Mouse (Mus musculus): ENCODE results near the gene Psmb8. TPM values are rescaled to one million over a fixed set of nuclear protein-coding genes. Genes with fewer than 3 reads are reported as not detected.

The Psmb8 gene
- polyA plus RNA-seq, 1 experiment from 2014 or later: 13.7 TPM

DNA sequence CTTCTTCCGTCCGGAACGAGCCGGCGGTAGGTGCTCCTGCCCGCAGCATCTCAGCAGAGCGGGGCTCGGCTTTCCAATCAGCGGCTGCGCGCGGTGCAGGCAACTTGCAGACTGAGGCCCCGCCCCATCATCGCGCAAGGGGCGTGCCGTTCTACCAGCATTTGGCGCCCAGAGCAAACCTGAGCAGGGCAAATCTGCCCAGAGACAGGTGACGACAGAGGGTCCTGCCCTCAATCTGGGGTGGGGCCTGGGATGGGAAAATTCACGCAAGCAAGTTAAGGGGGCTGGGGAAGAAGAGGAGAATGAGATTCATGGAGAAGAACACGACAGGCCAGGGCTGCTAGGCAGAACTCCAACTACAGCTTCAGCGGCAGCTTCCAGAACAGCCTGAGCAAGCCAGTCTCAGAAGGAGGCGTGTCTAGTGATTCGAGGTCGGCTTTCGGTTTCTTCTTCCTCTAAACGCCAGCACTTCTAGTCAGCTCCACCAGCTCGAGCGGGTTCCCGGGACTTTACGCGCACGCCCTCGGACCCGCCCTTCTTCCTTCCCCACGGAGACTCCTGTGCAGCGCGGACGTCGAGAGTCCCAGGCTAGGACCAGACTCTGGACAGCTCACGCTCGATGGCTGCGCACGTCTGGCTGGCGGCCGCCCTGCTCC, 10.1 kb upstream of the Psmb8 start, which contains the start of the genes Tap1 and Psmb9:
Gene Tap1 (plus strand): TSS at position 293 of the 656 bp plus-strand sequence.
Gene Psmb9 (minus strand): TSS at position 504 of the 656 bp plus-strand sequence.
- no peaks in the 10 kb centered on the region for H3K36me3 ChIP-seq (ENCODE audit: control insufficient read depth, insufficient read depth, low read length)
- H3K4me3 ChIP-seq (ENCODE audit: low read depth, low read length): peak within 1 kb of the TSS; percentile 49
- DNase-seq (ENCODE audit: low spot score) (peak; percentile 100), ATAC-seq (replicated peaks; ENCODE audit: low FRiP score, low TSS enrichment, low read depth) (peak; percentile 97)
- H3K4me2 ChIP-seq (ENCODE audit: low read length): peak within 1 kb of the TSS; percentile 91
- H3K9ac ChIP-seq (ENCODE audit: low read length): peak within 1 kb of the TSS; percentile 48
- peak within 1 kb of the TSS; percentile 62 for H3K27ac ChIP-seq (ENCODE audit: low read depth)
- no peaks in the 10 kb centered on the region for H3K9me3 ChIP-seq (ENCODE audit: control insufficient read depth, low read length)
- H3K4me1 ChIP-seq (replicated peaks; ENCODE audit: control insufficient read depth, insufficient read depth, low read length): peaks cover 6% of the 10 kb centered on the region
- under 1% methylated on average over 46 of the region's 46 CpGs for WGBS
- peaks cover 50% of the 10 kb centered on the region for H3K27me3 ChIP-seq (replicated peaks; ENCODE audit: control insufficient read depth, insufficient read depth, low read length)

GRCm38 (mm10) chr17:34188010-34188409, 9.5 kb upstream of the Psmb8 start:
- DNase-seq (ENCODE audit: low spot score) (no peak), ATAC-seq (replicated peaks; ENCODE audit: low FRiP score, low TSS enrichment, low read depth) (no peak)
- peaks cover 53% of the 10 kb centered on the region for H3K27me3 ChIP-seq (replicated peaks; ENCODE audit: control insufficient read depth, insufficient read depth, low read length)
- H3K36me3 ChIP-seq (ENCODE audit: control insufficient read depth, insufficient read depth, low read length): no peaks in the 10 kb centered on the region
- H3K4me2 ChIP-seq (ENCODE audit: low read length): peak overlapping the region; percentile 91
- 2% methylated on average over 20 of the region's 20 CpGs for WGBS
- peak overlapping the region; percentile 48 for H3K9ac ChIP-seq (ENCODE audit: low read length)
- H3K4me1 ChIP-seq (replicated peaks; ENCODE audit: control insufficient read depth, insufficient read depth, low read length): peaks cover 6% of the 10 kb centered on the region
- H3K27ac ChIP-seq (ENCODE audit: low read depth): peak overlapping the region; percentile 62; the same call in 1 of the 2 replicates
- peak overlapping the region; percentile 49 for H3K4me3 ChIP-seq (ENCODE audit: low read depth, low read length)
- no peaks in the 10 kb centered on the region for H3K9me3 ChIP-seq (ENCODE audit: control insufficient read depth, low read length)

DNA sequence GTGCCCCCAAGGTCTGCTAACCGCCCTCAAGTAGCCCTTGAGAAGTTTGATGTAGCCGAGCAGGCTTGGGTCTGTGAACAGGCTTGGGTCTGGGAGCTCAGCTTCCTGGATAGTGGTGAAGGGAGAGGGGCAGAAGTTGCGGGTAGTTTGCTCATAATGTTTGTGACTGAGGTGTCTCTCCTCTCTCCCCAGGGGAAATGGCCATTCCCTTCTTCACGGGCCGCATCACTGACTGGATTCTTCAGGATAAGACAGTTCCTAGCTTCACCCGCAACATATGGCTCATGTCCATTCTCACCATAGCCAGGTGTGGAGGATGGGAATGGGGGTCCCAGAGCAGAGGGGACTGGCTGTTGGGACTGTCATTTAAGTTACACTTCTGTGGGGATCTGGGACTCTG, 8.5 kb upstream of the Psmb8 start:
- H3K27ac ChIP-seq (ENCODE audit: low read depth): no peak overlapping the region
- peaks cover 59% of the 10 kb centered on the region for H3K27me3 ChIP-seq (replicated peaks; ENCODE audit: control insufficient read depth, insufficient read depth, low read length)
- DNase-seq (ENCODE audit: low spot score) (no peak), ATAC-seq (replicated peaks; ENCODE audit: low FRiP score, low TSS enrichment, low read depth) (no peak)
- WGBS: 65% methylated on average over 6 of the region's 6 CpGs
- no peak overlapping the region for H3K9ac ChIP-seq (ENCODE audit: low read length)
- peaks cover 6% of the 10 kb centered on the region for H3K4me1 ChIP-seq (replicated peaks; ENCODE audit: control insufficient read depth, insufficient read depth, low read length)
- H3K4me3 ChIP-seq (ENCODE audit: low read depth, low read length): no peak overlapping the region
- no peaks in the 10 kb centered on the region for H3K9me3 ChIP-seq (ENCODE audit: control insufficient read depth, low read length)
- no peak overlapping the region for H3K4me2 ChIP-seq (ENCODE audit: low read length)
- H3K36me3 ChIP-seq (ENCODE audit: control insufficient read depth, insufficient read depth, low read length): no peaks in the 10 kb centered on the region

DNA sequence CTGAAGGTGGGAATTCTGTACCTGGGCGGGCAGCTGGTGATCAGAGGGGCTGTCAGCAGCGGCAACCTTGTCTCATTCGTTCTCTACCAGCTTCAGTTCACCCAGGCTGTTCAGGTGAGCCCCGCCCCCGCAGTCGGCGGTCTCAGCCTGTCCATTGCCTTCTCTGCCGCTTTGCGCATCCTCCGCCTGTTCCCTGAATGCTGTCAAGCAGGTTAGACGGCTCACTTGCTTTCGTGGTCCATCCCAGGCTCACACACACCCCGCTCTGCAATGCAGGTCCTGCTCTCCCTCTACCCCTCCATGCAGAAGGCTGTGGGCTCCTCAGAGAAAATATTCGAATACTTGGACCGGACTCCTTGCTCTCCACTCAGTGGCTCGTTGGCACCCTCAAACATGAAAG, 4.7 kb upstream of the Psmb8 start:
- H3K4me3 ChIP-seq (ENCODE audit: low read depth, low read length): no peak overlapping the region
- peak; percentile 54; the same call in 1 of the 2 replicates for ATAC-seq (replicated peaks; ENCODE audit: low FRiP score, low TSS enrichment, low read depth)
- DNase-seq (ENCODE audit: low spot score): no peak
- no peak overlapping the region for H3K27ac ChIP-seq (ENCODE audit: low read depth)
- H3K9ac ChIP-seq (ENCODE audit: low read length): no peak overlapping the region
- H3K4me1 ChIP-seq (replicated peaks; ENCODE audit: control insufficient read depth, insufficient read depth, low read length): peaks cover 5% of the 10 kb centered on the region
- H3K36me3 ChIP-seq (ENCODE audit: control insufficient read depth, insufficient read depth, low read length): no peaks in the 10 kb centered on the region
- 21% methylated on average over 16 of the region's 16 CpGs for WGBS
- no peaks in the 10 kb centered on the region for H3K9me3 ChIP-seq (ENCODE audit: control insufficient read depth, low read length)
- peaks cover 74% of the 10 kb centered on the region for H3K27me3 ChIP-seq (replicated peaks; ENCODE audit: control insufficient read depth, insufficient read depth, low read length)
- no peak overlapping the region for H3K4me2 ChIP-seq (ENCODE audit: low read length)

- Histone ChIP-seq H3K27me3 (replicated peaks; ENCODE audit: control insufficient read depth, insufficient read depth, low read length) (peaks cover 80% of the 10 kb centered on the region), H3K36me3 (ENCODE audit: control insufficient read depth, insufficient read depth, low read length) (no peaks in the 10 kb centered on the region), H3K9ac (ENCODE audit: low read length) (no peak overlapping the region), H3K27ac (ENCODE audit: low read depth) (no peak overlapping the region), H3K4me1 (replicated peaks; ENCODE audit: control insufficient read depth, insufficient read depth, low read length) (no peaks in the 10 kb centered on the region), H3K4me2 (ENCODE audit: low read length) (no peak overlapping the region), H3K9me3 (ENCODE audit: control insufficient read depth, low read length) (no peaks in the 10 kb centered on the region), H3K4me3 (ENCODE audit: low read depth, low read length) (no peak overlapping the region)
- DNase-seq (ENCODE audit: low spot score): no peak
- no peak for ATAC-seq (replicated peaks; ENCODE audit: low FRiP score, low TSS enrichment, low read depth)
- WGBS: 61% methylated on average over 8 of the region's 8 CpGs
Observed at GRCm38 (mm10) chr17:34193468-34193867, 4.1 kb upstream of the Psmb8 start.

GRCm38 (mm10) chr17:34194723-34195122, 2.8 kb upstream of the Psmb8 start:
- Histone ChIP-seq H3K27ac (ENCODE audit: low read depth) (no peak overlapping the region), H3K9ac (ENCODE audit: low read length) (no peak overlapping the region), H3K9me3 (ENCODE audit: control insufficient read depth, low read length) (no peaks in the 10 kb centered on the region), H3K4me3 (ENCODE audit: low read depth, low read length) (no peak overlapping the region), H3K27me3 (replicated peaks; ENCODE audit: control insufficient read depth, insufficient read depth, low read length) (peaks cover 84% of the 10 kb centered on the region), H3K4me1 (replicated peaks; ENCODE audit: control insufficient read depth, insufficient read depth, low read length) (no peaks in the 10 kb centered on the region), H3K36me3 (ENCODE audit: control insufficient read depth, insufficient read depth, low read length) (no peaks in the 10 kb centered on the region), H3K4me2 (ENCODE audit: low read length) (no peak overlapping the region)
- DNase-seq (ENCODE audit: low spot score) (no peak), ATAC-seq (replicated peaks; ENCODE audit: low FRiP score, low TSS enrichment, low read depth) (no peak)
- 89% methylated on average over 4 of the region's 4 CpGs for WGBS

DNA sequence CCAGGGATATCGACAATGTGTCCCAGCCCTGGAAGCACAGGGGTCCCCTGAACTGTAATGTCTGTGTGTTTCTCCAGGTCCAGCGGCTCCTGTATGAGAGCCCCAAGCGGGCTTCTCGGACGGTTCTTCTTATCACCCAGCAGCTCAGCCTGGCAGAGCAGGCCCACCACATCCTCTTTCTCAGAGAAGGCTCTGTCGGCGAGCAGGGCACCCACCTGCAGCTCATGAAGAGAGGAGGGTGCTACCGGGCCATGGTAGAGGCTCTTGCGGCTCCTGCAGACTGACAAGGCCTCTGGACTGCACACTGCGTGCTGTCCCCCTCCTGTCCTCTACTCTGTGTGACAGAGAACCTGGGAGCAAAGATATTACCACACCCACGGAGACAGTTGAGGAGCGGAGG, 1.0 kb upstream of the Psmb8 start:
- H3K9ac ChIP-seq (ENCODE audit: low read length): no peak overlapping the region
- no peak for ATAC-seq (replicated peaks; ENCODE audit: low FRiP score, low TSS enrichment, low read depth)
- H3K27me3 ChIP-seq (replicated peaks; ENCODE audit: control insufficient read depth, insufficient read depth, low read length): peaks cover 72% of the 10 kb centered on the region
- H3K4me2 ChIP-seq (ENCODE audit: low read length): no peak overlapping the region
- H3K36me3 ChIP-seq (ENCODE audit: control insufficient read depth, insufficient read depth, low read length): no peaks in the 10 kb centered on the region
- H3K4me3 ChIP-seq (ENCODE audit: low read depth, low read length): no peak overlapping the region
- no peak for DNase-seq (ENCODE audit: low spot score)
- 28% methylated on average over 12 of the region's 12 CpGs for WGBS
- no peaks in the 10 kb centered on the region for H3K4me1 ChIP-seq (replicated peaks; ENCODE audit: control insufficient read depth, insufficient read depth, low read length)
- no peaks in the 10 kb centered on the region for H3K9me3 ChIP-seq (ENCODE audit: control insufficient read depth, low read length)
- no peak overlapping the region for H3K27ac ChIP-seq (ENCODE audit: low read depth)

- peak; percentile 70 for DNase-seq (ENCODE audit: low spot score)
Observed at GRCm38 (mm10) chr17:34197904-34198520, 491 bp downstream of the Psmb8 start.

More at GRCm38 (mm10) chr17:34197904-34198520, 491 bp downstream of the Psmb8 start:
- Histone ChIP-seq H3K9me3 (ENCODE audit: control insufficient read depth, low read length) (no peaks in the 10 kb centered on the region), H3K4me1 (replicated peaks; ENCODE audit: control insufficient read depth, insufficient read depth, low read length) (no peaks in the 10 kb centered on the region), H3K36me3 (ENCODE audit: control insufficient read depth, insufficient read depth, low read length) (no peaks in the 10 kb centered on the region), H3K9ac (ENCODE audit: low read length) (peak overlapping the region; percentile 22; the same call in 1 of the 2 replicates), H3K27me3 (replicated peaks; ENCODE audit: control insufficient read depth, insufficient read depth, low read length) (peaks cover 60% of the 10 kb centered on the region), H3K27ac (ENCODE audit: low read depth) (no peak overlapping the region), H3K4me3 (ENCODE audit: low read depth, low read length) (peak overlapping the region; percentile 38), H3K4me2 (ENCODE audit: low read length) (peak overlapping the region; percentile 74)
- 3% methylated on average over 32 of the region's 32 CpGs for WGBS
- ATAC-seq (replicated peaks; ENCODE audit: low FRiP score, low TSS enrichment, low read depth): no peak

All from intestine, embryonic 14.5 days (tissue).